Mouse (Mus musculus): Measurements from ENCODE around the gene I0C0044D17Rik.

DNA sequence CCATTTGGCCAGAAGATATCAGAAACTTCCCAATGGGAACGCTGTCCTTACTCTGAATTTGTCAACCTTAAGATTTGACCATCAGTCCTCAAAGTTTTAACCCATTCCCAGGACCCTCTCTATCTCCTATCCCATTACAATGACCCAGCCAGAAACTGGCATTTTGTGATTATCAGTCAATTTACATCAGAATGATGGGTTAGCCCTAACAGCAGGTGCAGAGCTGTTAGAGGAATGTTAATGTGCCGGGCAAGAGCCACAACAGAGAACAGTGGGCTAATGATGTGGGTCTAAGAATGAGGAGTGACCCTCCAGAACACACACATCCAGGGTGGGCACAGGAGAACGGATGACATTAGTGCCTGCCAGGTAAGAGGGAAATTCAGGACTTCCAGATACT is 37.4 kb downstream of the I0C0044D17Rik start:
- TF ChIP-seq EP300 (IDR thresholded peaks at IDR 0.05; ENCODE audit: low read depth) (no peak), CTCF (IDR thresholded peaks at IDR 0.05; ENCODE audit: low read depth) (no peak)

All from heart, postnatal 0 days (tissue).